Mouse (Mus musculus) cortical plate, adult 2 months (tissue): ENCODE data around the gene Ppia.

Source experiments
- CTCF ChIP-seq: fragments of 200-500 bp; IDR thresholded peaks from 2 replicates; pipeline ENCODE4 v1.5.1; 2011; ENCODE audit warnings: mild to moderate bottlenecking, control low read depth, low read length; ENCODE audit not compliant: insufficient read depth; ENCODE audit errors: extremely low read depth
- POLR2A ChIP-seq: fragments of 200-500 bp; IDR thresholded peaks from 2 replicates; pipeline ENCODE4 v1.6.1; 2011; ENCODE audit warnings: mild to moderate bottlenecking, low read length, control low read depth; ENCODE audit not compliant: insufficient read depth; ENCODE audit errors: extremely low read depth

DNA sequence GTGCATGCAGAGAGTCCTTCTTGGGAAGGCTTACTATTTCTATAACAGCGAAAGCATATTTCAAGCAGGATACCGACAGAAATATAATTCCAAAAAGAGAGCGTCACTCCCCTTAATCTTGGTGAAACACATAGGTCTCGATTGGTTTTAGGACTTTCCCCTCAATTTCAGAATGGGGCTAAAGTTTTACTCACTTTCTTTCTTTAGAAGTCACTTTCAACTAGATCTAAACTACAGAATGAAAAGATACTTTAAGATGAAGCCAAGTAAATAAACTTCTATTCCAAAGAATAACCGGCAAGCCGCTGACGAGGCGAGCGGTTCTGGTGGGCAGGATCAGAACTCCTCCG, 28.5 kb downstream of the Ppia start:
- no peak for TF ChIP-seq CTCF
- no peak for TF ChIP-seq POLR2A
